In the genomic region with DNA sequence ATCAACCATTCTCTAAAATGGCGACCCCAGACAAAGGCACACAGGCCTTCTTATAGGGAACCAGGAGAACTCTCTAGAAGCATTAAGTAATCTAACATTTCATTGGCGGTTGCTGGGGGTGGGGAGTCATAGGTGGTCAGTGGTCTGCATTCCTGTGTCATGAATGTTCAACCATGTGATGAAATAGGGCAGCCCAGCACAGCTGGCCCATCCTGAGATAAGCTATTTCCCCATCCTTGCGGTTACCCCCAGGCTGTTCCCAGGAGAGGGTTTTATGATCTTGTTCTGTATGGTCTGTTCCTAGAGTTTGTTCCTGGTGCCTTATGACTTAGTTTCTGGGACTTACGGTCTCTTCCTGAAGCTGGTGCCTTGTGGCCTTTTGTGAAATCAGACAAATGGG, we compare ENCODE assay signal across 27 mouse cellular contexts. TPM values are rescaled to one million over a fixed set of nuclear protein-coding genes. Genes with fewer than 3 reads are reported as not detected.
A peak's percentile ranks its signal among the peaks of the same experiment; 100 is the strongest.
DNase-seq lines count a peak whose midpoint lies in the region; ATAC-seq lines count a peak whose summit lies in the region.
"Had no signal": no experiment of that assay in that cellular context is flagged by ENCODE, and none has a peak within 500 bp of the region (broad histone marks: within the 10 kb centered on the region; RNA-seq: fewer than 3 reads in every experiment).

No protein-coding gene starts in this region.

- intact Hi-C loops in heart, postnatal 14 days (cut with DNase I): no loop called here

- no peaks in the 10 kb centered on the region for H3K9me3 ChIP-seq in kidney, embryonic 16.5 days (ENCODE audit: low read length)
- H3K9me3 ChIP-seq: embryonic facial prominence, embryonic 13.5 days; forebrain, embryonic 12.5 days; heart, embryonic 15.5 days; hindbrain, embryonic 13.5 days; kidney, embryonic 15.5 days; liver, embryonic 12.5 days; midbrain, embryonic 10.5 days; midbrain, embryonic 15.5 days; neural tube, embryonic 12.5 days had no signal

- no peak overlapping the region for H3K9ac ChIP-seq in kidney, embryonic 16.5 days (replicated peaks; ENCODE audit: low read length)
- H3K9ac ChIP-seq: embryonic facial prominence, embryonic 13.5 days; forebrain, embryonic 12.5 days; heart, embryonic 15.5 days; hindbrain, embryonic 13.5 days; kidney, embryonic 15.5 days; liver, embryonic 12.5 days; liver, postnatal 0 days; midbrain, embryonic 15.5 days; neural tube, embryonic 12.5 days had no signal

- no peaks in the 10 kb centered on the region for H3K27me3 ChIP-seq in kidney, embryonic 16.5 days (ENCODE audit: insufficient read depth, low read length)
- H3K27me3 ChIP-seq: forebrain, embryonic 12.5 days; heart, embryonic 15.5 days; hindbrain, embryonic 13.5 days; kidney, embryonic 15.5 days; liver, embryonic 12.5 days; midbrain, embryonic 15.5 days; neural tube, embryonic 12.5 days had no signal

- peak; percentile 30 for DNase-seq in heart, adult 8-10 months (ENCODE audit: low spot score)
- DNase-seq in heart, postnatal 14 days: no peak
- peak; percentile 67 for DNase-seq in 416B (ENCODE audit: low read depth)
- peak; percentile 74 for DNase-seq in NIH3T3 (ENCODE audit: low read depth)
- DNase-seq in neural tube, embryonic 10.5 days (ENCODE audit: extremely low spot score, low spot score): no peak
- DNase-seq in testis, postnatal 10 days (ENCODE audit: low spot score): no peak
- DNase-seq: adrenal gland, adult 8-10 months; cerebellum, adult 11 months; cerebellum, adult 9-11 months; gastrocnemius, postnatal 10 days; heart, postnatal 4 days; kidney, adult 18-20 months; kidney, postnatal 36 days; liver, postnatal 0 days had no signal

- ATAC-seq in megakaryocyte, adult 5-6 weeks (ENCODE audit: poor library complexity, severe bottlenecking): peak; percentile 72
- no peak for ATAC-seq in kidney, embryonic 16.5 days (ENCODE audit: low FRiP score, low TSS enrichment)
- ATAC-seq: liver, embryonic 12.5 days; liver, postnatal 0 days; midbrain, embryonic 15.5 days had no signal

- H3K27ac ChIP-seq in kidney, embryonic 16.5 days (ENCODE audit: low read length): no peak overlapping the region
- H3K27ac ChIP-seq: embryonic facial prominence, embryonic 13.5 days; forebrain, embryonic 12.5 days; heart, embryonic 15.5 days; hindbrain, embryonic 13.5 days; kidney, embryonic 15.5 days; layer of hippocampus, adult 2 months; liver, embryonic 12.5 days; macrophage; midbrain, embryonic 10.5 days; midbrain, embryonic 15.5 days; neural tube, embryonic 12.5 days had no signal

- no peaks in the 10 kb centered on the region for H3K36me3 ChIP-seq in kidney, embryonic 16.5 days (ENCODE audit: insufficient read depth, low read length)
- H3K36me3 ChIP-seq: embryonic facial prominence, embryonic 13.5 days; forebrain, embryonic 12.5 days; heart, embryonic 15.5 days; hindbrain, embryonic 13.5 days; kidney, embryonic 15.5 days; liver, embryonic 12.5 days; midbrain, embryonic 10.5 days; midbrain, embryonic 15.5 days; neural tube, embryonic 12.5 days had no signal

- H3K4me1 ChIP-seq in kidney, embryonic 16.5 days (ENCODE audit: insufficient read depth, low read length): no peaks in the 10 kb centered on the region
- H3K4me1 ChIP-seq: embryonic facial prominence, embryonic 13.5 days; forebrain, embryonic 12.5 days; hindbrain, embryonic 13.5 days; kidney, embryonic 15.5 days; midbrain, embryonic 10.5 days; midbrain, embryonic 15.5 days; neural tube, embryonic 12.5 days had no signal

- no peak overlapping the region for H3K4me3 ChIP-seq in kidney, embryonic 16.5 days (ENCODE audit: low read length)
- H3K4me3 ChIP-seq: embryonic facial prominence, embryonic 13.5 days; forebrain, embryonic 12.5 days; heart, embryonic 15.5 days; hindbrain, embryonic 13.5 days; kidney, embryonic 15.5 days; layer of hippocampus, adult 2 months; liver, embryonic 12.5 days; midbrain, embryonic 10.5 days; midbrain, embryonic 15.5 days; neural tube, embryonic 12.5 days had no signal

- H3K4me2 ChIP-seq in kidney, embryonic 16.5 days (replicated peaks; ENCODE audit: low read depth, low read length): no peak overlapping the region
- H3K4me2 ChIP-seq: embryonic facial prominence, embryonic 13.5 days; forebrain, embryonic 12.5 days; heart, embryonic 15.5 days; hindbrain, embryonic 13.5 days; kidney, embryonic 15.5 days; liver, embryonic 12.5 days; midbrain, embryonic 15.5 days; neural tube, embryonic 12.5 days had no signal

- WGBS in kidney, embryonic 16.5 days: 75% methylated on average over 4 of the region's 4 CpGs

RNA-seq across cellular contexts. Expression of a gene that starts 19.9 kb away (rescaled TPM):
- total RNA-seq in heart, adult 8-10 months (2022): under 1 TPM; 0.38 to 0.57 (median 0.46) TPM
- total RNA-seq in heart, postnatal 14 days (2021): 1 to 10 TPM in 1 of 2 experiments, under 1 TPM in 1; 0.38 to 2.0 TPM
- total RNA-seq in megakaryocyte, adult 5-6 weeks (2015): 74.6 and 82.8 TPM in 2 replicates
- total RNA-seq in megakaryocyte, adult 5-6 weeks (2017): 241 and 246 TPM in 2 replicates
- polyA plus RNA-seq in kidney, embryonic 16.5 days (2015; fragmentation: Nextera tagmentation; extraction: Ambion mirVana): 0.21 and 0.32 TPM in 2 replicates

RNA-seq across cellular contexts. Expression of a gene that starts 35.5 kb away (rescaled TPM):
- not detected for total RNA-seq in heart, adult 8-10 months (2022)
- not detected for total RNA-seq in heart, postnatal 14 days (2021)
- total RNA-seq in megakaryocyte, adult 5-6 weeks (2015): 2.0 and 3.3 TPM in 2 replicates
- 1.1 and 2.8 TPM in 2 replicates for total RNA-seq in megakaryocyte, adult 5-6 weeks (2017)
- polyA plus RNA-seq in kidney, embryonic 16.5 days (2015; fragmentation: Nextera tagmentation; extraction: Ambion mirVana): 24.4 and 26.2 TPM in 2 replicates
- total RNA-seq: layer of hippocampus, adult 2 months had no signal
- polyA plus RNA-seq: macrophage had no signal

RNA-seq across cellular contexts. Expression of a gene that starts 38.3 kb away (rescaled TPM):
- total RNA-seq in heart, adult 8-10 months (2022): 10 to 100 TPM; 36.2 to 45.1 (median 40.6) TPM
- 10 to 100 TPM; 38.0 to 43.7 TPM for total RNA-seq in heart, postnatal 14 days (2021)
- total RNA-seq in megakaryocyte, adult 5-6 weeks (2015): 16.1 and 19.0 TPM in 2 replicates
- total RNA-seq in megakaryocyte, adult 5-6 weeks (2017): 51.8 and 57.5 TPM in 2 replicates
- polyA plus RNA-seq in kidney, embryonic 16.5 days (2015; fragmentation: Nextera tagmentation; extraction: Ambion mirVana): 66.9 and 68.7 TPM in 2 replicates

RNA-seq across cellular contexts. Expression of a gene that starts 50.7 kb away (rescaled TPM):
- total RNA-seq in heart, adult 8-10 months (2022): 10 to 100 TPM; 17.4 to 24.4 (median 23.0) TPM
- 10 to 100 TPM; 29.2 to 30.5 TPM for total RNA-seq in heart, postnatal 14 days (2021)
- total RNA-seq in megakaryocyte, adult 5-6 weeks (2015): 27.0 and 27.4 TPM in 2 replicates
- 59.8 and 74.2 TPM in 2 replicates for total RNA-seq in megakaryocyte, adult 5-6 weeks (2017)
- polyA plus RNA-seq in kidney, embryonic 16.5 days (2015; fragmentation: Nextera tagmentation; extraction: Ambion mirVana): 23.2 and 25.8 TPM in 2 replicates

RNA-seq across cellular contexts. Expression of a gene that starts 51.1 kb away (rescaled TPM):
- total RNA-seq in heart, adult 8-10 months (2022): 10 to 100 TPM in 1 of 4 experiments, 1 to 10 TPM in 3; 6.2 to 14.1 (median 8.2) TPM
- total RNA-seq in heart, postnatal 14 days (2021): 1 to 10 TPM; 1.1 to 4.2 TPM
- total RNA-seq in megakaryocyte, adult 5-6 weeks (2015): 5.0 and 6.0 TPM in 2 replicates
- total RNA-seq in megakaryocyte, adult 5-6 weeks (2017): 2.3 and 3.3 TPM in 2 replicates
- 26.7 and 28.8 TPM in 2 replicates for polyA plus RNA-seq in kidney, embryonic 16.5 days (2015; fragmentation: Nextera tagmentation; extraction: Ambion mirVana)

Comparison
In these comparisons a context has a peak if more than half of its experiments do, and no peak if none do; other contexts are left out.
1. DNase-seq: peak in heart, adult 8-10 months (single experiment), 416B (single experiment) and NIH3T3 (single experiment); none in heart, postnatal 14 days (0 of 2), neural tube, embryonic 10.5 days (single experiment) and testis, postnatal 10 days (single experiment).
2. RNA of a gene that starts 19.9 kb away (total RNA-seq): 74.6 to 246 TPM in megakaryocyte, adult 5-6 weeks; 0.38 to 2.0 TPM in heart, postnatal 14 days and 0.38 to 0.57 TPM in heart, adult 8-10 months; every median in the first group is over 10 times any median in the second.